Mouse (Mus musculus) 3134 (cell line): ENCODE results near the gene Snapc4.

Experiments used
- DNase-seq: peaks from one replicate; pipeline ENCODE4 v3.0.0-alpha.2; 2011; ENCODE audit warnings: low spot score; ENCODE audit not compliant: insufficient read length; ENCODE audit errors: extremely low read depth

The Snapc4 gene

DNA sequence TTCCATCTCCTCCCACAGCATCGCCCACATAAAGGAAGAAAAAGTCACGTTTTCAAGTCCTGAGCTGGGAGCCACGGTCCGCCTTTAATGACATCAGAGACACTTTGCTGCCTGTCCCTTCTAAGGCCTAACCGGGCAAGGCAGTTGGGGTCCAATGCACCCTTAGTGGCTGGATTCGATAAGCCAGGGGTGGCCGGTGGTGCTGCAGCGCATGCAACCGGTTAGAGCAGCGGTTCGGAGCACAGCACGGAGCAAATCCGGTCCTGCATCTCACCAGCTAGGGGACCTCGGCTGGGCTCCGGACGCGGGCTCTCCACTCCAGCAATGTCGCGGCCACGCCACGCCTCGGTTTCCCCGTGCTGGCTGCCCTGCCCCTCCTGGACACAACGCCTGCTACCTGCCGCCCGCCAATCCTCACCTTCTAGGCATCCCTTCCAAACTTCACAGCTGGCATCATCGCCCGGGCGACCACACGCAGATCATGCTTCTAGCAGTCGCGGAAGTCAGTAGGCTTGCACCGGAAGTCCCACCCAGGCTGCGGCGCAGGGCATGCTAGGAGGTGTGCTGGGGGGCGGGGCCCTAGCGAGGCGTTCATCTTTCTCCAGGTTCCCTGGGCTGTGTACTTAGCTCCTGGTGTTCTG, at the start of gene Snapc4:
Gene Snapc4 (minus strand): TSS at position 523 of the 641 bp plus-strand sequence.
- DNase-seq: peak; percentile 85

DNA sequence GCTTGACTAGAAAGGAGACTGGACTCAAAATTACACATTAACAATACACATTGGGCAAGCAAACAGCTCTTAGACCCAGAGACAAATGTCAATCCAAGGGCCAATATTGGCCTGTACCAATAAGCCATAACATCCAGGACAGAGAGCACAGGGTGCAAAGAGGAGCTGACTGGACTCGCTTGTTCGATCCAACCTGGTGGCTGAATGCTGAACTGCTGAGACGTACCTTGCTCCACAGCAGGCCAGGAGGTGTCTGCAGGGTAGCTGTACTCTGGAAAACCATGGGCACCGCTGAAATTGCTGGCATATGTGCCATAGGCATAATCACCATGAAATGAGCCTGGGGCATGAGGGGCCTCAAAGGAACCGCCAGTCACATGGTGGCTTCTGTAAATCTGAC, 49.4 kb upstream of the Snapc4 start:
- no peak for DNase-seq

DNA sequence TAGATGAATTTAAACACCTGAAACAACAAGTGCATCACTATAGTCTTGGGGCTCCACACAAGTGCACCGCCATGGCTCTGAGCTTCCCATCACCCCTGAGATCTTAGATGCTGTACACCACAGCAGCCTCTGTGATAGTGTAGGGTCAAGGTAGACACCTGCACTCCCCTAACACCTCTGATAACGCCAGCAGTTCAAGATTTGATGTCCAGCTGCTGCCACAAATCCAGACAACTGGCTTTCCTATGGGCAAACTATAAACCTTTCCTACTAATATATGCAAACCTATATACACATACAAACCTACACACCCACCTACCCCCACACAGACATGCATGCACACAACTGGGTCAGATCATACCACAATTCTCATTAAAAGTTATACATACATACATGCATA, 44.1 kb upstream of the Snapc4 start:
- no peak for DNase-seq

DNA sequence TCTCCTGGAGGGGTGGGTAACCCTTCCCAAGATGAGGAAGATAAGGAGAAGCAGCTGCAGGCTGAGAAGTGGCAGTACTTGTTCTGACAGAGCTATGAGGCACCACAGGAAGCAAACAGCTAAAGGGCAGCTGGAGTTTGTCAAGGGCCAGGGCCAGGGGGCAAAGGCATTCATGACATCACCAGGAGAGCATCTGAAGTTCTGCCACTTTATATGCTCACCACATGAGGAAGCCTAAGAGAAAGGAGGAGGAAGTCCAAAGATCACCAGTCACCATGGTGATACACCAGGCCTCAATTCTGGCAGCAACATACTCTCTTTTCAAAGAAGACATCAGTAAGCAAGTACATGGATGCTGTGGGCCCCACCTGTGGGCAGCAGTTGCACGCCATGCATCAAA, 42.6 kb upstream of the Snapc4 start:
- DNase-seq: no peak

DNA sequence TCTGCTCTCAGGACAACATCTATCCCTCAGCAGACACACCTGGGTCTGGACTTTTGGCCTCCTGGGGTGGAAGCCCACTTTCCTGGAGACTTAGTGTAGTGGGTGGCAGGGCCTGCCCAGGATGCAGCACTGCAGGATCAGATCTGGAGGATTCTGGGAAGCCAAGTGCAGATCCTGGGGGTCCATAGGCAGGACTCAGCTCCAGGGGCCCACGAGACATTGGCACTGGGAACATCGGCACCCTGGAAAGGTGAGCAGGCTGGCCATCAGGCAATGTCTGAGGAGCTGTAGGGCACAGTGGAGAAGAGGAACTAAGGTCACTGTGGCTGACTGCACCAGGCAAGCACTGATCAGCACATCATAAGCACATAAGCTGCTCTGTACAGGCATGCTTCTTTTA, 41.5 kb upstream of the Snapc4 start:
- no peak for DNase-seq

DNA sequence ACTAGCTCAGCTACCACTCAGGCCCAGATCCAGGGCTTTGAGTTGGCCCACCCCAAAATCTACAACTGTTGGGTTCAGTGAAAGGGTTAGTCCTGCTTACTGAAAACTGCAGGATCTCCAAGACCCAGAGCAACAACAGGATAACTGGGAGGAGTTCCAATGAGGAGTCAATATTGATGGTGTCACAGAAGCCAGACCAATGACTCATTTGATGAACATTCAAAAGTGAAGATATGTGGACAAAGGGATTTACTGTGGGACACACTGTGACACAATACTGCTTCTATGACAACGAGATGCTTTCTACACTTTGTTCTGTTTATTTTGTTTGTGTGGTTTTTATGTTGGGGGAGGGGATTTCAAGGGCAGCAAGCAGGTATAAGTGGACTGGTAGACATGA, 37.7 kb upstream of the Snapc4 start:
- no peak for DNase-seq

DNA sequence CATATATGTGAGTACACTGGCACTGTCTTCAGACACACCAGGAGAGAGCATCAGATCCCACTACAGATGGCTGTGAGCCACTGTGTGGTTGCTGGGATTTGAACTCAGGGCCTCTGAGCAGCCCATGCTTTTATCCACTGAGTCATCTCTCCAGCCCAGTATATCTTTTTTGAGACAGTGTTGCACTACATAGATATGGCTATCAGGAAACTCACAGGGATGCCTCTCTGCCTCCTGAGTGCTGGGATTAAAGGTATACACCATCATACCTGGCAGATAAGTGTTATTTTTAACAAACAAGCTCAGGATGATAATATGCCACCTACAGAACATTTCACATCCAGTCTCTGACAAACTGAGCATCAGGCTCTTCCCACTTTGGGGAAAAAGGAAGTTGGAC, 36.6 kb upstream of the Snapc4 start:
- DNase-seq: no peak

DNA sequence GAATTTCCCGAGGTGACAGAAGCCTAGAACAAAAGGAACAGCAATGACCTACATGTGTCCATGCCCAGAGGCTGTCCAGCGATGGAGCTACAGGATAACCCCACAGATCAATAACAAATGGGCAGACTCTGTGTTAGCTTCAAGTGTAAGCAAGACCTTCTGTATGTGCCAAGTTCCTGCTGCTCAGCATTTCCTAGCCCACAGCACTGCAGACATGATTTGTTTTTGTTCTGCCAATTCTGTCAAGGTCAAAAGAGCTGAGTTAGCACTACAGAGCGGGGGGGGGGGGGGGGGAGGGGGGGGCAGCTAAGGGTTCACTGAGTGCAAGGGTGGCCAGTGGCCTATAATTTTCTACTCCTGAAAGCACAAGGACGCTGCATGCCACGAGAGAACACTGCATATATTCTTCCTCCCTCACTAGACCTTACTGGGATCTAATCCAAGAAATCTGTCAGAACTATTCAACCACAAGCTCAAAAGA, 30.5 kb upstream of the Snapc4 start:
- no peak for DNase-seq

DNA sequence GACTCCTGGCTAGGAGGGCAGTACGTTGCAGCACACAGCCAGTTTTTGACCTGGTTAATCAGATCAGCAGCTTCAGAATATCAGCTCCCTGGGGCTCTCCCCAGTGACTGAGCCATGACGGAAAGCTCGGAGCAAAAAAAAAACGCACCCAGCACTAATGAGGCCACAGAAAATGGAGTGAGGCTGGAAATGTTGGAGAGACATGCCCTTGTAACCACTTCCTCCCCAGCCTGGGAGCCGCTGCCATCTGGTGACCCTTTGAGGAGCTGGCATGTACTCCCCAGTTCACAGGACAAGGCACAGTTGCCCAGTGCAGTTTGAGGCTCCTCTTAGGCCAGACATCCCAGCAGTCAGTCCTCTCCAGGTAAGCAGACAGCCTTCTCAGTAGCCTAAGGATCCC, 29.6 kb upstream of the Snapc4 start:
- DNase-seq: no peak

DNA sequence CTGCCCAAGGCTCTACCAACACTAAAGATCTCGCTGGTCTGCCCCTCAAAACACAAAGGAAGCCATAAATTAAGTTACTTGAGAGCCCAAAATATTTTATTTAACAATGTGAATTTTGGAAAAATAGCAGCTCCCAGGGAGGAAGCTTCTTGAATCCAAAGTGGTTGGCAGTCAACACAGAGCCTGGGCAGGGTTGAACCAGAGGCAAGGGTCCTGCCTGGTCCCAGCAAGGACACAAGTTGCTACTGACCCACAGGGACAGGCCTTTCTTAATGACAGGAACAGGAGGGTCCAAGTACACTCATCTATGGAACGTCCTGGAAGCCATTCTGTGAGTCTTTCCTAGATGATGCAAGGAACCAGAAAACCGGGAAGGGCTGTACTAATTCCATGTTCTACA, 28.9 kb upstream of the Snapc4 start:
- DNase-seq: no peak

DNA sequence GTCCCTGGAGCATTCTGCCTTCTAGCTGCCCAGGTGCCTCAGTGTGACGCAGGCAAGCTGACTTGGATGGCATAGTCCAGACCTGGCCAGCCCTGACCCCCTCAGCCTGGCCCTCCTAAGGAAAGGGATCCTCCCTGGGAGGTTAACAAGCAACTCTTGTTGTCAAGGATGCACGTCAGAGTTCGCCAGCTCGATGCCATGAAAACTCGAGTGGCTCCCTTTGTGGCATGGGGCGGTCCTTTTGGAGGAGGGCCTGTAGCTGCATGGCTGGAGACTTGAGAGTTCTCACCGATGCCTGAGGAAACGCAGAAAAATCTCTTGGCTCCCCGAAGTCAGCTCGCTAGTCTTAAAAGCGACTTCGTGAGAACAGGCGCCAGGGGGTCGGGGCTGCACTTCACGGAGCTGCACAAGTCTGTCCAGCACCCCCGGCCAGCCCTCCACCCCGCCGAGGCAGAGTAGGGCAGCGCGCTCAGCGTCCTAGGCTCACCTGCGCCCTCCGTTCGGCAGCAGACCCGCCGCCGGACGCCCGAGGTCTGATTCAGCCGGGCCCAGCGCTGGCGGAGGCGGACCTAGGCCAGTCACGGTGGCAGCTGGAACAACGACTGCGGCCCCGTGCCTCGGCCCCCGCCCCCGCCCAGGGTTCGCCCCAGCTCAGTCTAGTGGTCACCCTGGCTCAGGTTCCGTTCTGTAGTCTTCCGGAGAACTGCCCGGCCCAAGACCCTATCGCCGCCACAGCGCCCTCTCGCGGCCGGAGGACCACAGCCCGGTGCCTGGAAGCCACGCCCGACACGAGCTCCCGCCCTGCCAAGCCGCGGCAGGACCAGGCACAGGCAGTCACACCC, 28.3 kb upstream of the Snapc4 start, which contains the start of gene Inpp5e:
Gene Inpp5e (minus strand): TSS at position 689 of the 842 bp plus-strand sequence.
- peak; percentile 95 for DNase-seq

DNA sequence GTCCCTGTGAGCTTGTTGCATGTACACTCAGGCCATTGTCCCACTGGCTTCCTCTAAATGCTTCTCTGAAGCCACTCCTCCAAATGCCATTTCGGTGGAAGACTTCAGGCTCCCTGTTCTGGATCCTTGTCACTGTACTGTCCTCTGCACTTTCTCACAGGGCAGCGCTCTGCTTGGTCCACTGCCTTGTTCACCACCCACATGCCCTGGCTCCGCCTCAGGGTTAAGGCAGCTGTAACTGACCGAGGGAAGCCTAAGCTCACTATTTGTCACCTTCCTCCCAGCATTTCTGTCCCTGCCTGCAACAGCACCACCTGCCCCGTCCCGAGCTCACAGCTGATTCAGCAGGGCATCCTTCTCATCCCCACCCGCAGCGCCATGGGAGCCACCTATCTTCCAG, 22.9 kb upstream of the Snapc4 start:
- no peak for DNase-seq

DNA sequence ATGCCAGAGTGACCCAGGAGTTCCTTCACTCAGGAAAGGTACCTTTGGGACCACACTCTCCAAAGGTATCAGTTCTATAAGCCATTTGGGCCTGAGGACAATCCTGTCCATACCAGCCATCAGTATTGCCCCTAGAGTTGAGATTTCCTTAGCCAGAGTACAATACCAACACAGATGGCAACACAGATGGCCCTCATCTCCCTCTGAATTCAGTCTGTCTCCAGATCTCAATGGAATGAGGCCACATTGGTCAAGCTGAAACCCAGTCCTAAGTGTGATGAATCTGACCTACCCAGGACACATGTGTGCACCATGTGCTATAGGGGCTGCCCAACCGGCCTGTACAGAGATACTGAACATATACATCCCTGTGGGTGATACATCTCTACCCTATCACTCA, 21.8 kb upstream of the Snapc4 start:
- no peak for DNase-seq

DNA sequence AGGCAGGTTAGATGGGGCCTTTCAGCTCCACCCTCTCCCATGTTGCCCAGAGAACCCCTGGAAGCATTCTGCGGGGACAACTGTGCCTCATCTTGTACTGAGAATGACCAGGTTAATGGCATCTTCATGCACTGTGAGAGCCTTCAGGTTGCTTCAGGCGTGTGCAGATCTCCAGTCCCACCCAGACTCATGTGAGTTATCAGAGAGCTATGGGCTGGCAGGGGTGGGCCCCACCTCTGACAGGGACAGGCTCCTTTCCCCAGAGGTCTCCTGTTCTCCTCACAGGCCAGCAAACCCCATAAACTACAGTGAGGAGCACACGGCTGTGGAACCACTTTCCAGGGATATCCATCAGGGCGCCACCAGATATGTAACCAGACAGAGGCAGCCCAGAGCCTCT, 20.6 kb upstream of the Snapc4 start:
- DNase-seq: no peak

DNA sequence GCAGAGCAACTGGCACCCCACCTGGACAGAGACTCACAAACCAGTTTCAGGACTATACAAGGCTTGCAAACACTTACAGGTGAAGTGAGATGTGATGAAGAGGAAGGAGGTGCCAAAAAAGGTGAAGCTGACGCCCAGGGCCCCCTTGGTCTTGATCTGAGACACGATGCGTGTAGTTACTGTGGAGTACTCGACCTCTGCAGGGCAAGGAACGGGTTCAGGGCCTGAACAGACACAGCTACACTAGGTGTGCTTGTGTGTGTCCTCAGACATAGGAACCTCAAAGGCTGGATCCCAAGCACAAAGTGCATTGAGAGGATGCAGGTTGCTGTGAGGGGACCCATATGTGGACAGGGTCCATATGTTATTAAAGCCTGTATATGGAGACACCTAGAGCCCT, 19.8 kb upstream of the Snapc4 start:
- no peak for DNase-seq

DNA sequence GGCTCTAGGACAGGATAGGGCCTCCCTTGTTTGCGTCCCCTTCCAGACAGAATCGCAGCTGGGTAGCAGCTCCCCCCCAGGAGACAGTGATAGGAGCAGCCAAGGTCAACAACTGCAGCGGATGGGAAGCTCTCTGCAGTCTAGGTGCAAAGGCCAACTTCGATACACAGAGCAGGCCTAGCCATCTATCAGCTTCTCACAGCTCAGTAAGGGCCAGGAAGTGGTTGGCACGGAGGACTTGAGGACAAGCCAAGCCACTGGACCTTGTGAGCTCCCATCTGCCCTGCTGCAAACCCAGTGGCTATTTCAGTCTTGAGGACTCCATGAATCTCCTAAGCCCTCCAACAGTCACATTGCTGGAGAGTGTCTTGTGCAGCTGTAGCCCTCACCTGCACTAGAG, 19.2 kb upstream of the Snapc4 start:
- DNase-seq: no peak

DNA sequence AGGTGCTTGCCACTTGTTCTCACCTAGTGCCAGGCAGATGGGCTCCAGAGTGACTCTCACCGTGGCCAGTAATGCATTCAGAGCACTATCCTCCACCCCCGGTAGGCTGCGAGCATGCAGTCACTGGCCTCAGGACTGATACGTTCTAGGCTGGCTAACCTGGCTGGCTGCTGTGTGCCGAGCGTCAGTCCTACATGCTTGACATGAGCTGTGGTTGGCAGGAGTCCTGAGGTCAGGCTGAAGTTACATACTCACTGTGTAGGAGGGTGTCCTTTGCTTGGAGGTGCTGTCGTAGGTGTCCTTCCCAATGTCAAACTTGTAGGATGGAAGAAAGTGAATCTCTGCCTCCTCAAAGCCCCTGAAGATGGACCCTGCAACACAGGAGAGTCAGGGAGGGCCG, 18.5 kb upstream of the Snapc4 start:
- no peak for DNase-seq

DNA sequence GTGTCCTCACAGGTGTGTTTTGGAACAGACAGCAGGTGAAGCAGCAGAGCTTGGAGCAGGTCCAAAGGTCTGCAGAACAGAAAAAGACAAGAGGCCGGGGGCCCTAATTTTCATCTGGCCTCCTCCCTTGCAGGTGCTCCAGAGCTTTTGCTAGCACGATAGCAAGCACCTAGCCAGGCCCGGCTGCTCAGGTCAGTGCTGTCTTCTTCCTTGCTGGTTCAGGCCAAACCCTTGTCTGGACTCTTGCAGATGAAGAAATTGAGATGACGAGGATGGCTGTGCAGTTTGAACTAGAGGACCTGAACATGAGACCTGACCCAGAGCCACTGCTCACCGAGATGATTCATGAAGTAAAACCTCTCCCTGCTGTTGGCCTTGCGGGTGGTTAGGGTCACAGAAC, 11.2 kb upstream of the Snapc4 start:
- no peak for DNase-seq

DNA sequence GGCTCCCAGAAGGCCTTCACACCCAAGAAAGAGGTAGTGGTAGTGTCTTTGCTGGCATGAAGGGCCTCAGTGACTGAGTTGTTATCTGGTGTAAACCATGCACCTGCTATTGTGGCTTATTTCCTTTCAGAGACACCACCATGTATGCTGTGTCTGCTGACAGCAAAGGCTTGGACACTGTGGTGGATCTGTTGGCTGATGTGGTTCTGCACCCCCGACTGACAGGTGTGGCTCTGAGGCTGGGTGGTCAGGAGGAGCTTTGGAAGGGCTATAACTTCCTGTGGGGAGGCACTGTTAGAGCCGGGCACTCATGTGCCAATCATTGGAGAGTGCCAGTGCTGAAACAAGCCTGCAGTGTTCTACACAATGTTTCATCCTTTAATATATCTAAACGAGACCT, 10.5 kb upstream of the Snapc4 start:
- no peak for DNase-seq

DNA sequence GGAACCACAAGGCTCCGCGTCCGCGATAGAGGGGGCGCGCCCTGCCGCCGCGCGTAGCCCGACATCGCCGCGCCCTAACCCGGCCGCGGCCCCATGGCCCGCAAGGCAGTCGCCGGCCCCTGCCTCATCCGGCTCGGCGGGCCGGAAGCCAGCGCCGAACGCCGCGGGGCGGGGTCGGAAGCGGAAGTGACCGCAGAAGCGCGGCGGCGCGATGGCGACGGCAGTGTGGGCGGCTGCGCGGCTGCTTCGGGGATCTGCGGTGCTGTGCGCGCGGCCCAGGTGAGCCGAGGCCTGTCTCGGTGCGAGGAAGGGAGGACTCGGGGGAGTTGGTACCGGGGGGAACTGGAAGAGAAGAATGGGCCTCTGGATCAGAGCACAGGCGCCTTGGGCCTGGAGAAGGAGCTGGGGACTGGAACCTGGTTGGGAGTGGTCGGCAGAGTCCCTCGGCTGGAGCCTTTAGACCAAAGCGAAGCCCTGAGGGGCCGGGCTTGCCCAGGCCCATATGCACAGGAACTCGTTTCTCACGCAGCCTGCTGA, 8.8 kb upstream of the Snapc4 start, which contains the start of the genes Entr1 and Pmpca:
Gene Entr1 (minus strand): TSS at position 163 of the 537 bp plus-strand sequence.
Gene Pmpca (plus strand): TSS at position 186 of the 537 bp plus-strand sequence.
- DNase-seq: peak; percentile 83

DNA sequence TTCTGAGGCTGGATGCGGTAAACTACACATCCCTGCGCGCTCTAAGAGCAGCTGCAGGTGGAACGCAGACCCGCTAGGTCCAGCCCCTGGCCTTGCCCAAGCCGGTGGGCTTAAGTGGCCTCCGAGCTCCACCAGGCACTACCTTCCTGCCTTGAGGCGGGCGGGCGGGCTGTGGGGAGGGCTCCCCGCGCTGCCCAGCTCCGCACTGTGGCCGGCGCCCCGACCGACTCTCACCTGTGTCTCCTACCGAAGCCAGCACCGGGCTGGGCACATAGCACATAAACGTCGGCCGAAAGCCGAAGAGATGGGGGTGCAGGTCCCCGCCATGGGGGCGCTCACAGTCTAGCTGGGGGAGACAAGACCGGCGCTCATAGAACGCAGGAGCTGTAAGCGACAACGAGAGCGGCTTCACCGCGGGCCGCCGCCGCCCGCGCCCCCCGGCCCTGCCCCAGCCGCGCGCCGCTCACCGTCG, 8.3 kb upstream of the Snapc4 start:
- DNase-seq: no peak

DNA sequence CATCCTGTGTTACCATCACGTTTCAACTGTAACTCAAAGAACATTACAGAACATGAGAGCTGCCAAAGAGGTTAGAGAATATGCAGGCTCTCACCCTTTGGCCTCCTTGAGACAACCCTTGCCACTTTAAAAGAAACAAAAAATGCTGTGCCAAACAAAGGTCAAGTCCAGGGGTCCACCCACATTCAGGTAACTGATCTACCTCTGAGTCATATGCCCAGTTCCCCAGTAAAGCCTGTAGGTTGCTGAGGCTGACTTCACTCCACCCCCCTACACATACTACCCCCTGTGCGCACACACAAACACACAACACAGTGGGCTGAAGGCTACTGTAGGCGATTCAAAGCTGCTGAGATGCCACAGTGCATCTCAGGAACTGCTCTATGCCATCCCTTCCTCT, 7.3 kb upstream of the Snapc4 start:
- no peak for DNase-seq
